In genomic region chr9:54931765-54932164, GRCm38 (mm10) we compare ENCODE assay signal across 19 mouse cellular contexts. TPM values are rescaled to one million over a fixed set of nuclear protein-coding genes. Genes with fewer than 3 reads are reported as not detected.
DNase-seq lines count a peak whose midpoint lies in the region; ATAC-seq and TF ChIP-seq lines count a peak whose summit lies in the region.
"Had no signal": no experiment of that assay in that cellular context is flagged by ENCODE, and none has a peak within 500 bp of the region (broad histone marks: within the 10 kb centered on the region; RNA-seq: fewer than 3 reads in every experiment).

No protein-coding gene starts in this region.

- no peak overlapping the region for H3K9ac ChIP-seq in limb, embryonic 11.5 days (ENCODE audit: low read length)
- H3K9ac ChIP-seq in CH12.LX (ENCODE audit: insufficient read depth, low read depth): no peak overlapping the region
- H3K9ac ChIP-seq: forebrain, postnatal 0 days; heart, embryonic 12.5 days; liver, embryonic 13.5 days; neural tube, embryonic 13.5 days; stomach, embryonic 15.5 days had no signal

- no peaks in the 10 kb centered on the region for H3K4me1 ChIP-seq in limb, embryonic 11.5 days (ENCODE audit: control insufficient read depth, insufficient read depth, low read length)
- H3K4me1 ChIP-seq in limb, embryonic 10.5 days: no peaks in the 10 kb centered on the region
- peaks cover 5 to 11% of the 10 kb centered on the region in 2 experiments; a peak in 3 of 4 replicates for H3K4me1 ChIP-seq in CH12.LX (ENCODE audit: control insufficient read depth in 1 of 2, insufficient read depth in 2 of 2)
- H3K4me1 ChIP-seq: heart, embryonic 12.5 days; liver, embryonic 13.5 days; neural tube, embryonic 13.5 days; stomach, embryonic 15.5 days had no signal

- H3K27me3 ChIP-seq in limb, embryonic 11.5 days (ENCODE audit: control insufficient read depth, insufficient read depth, low read length): no peaks in the 10 kb centered on the region
- no peaks in the 10 kb centered on the region for H3K27me3 ChIP-seq in limb, embryonic 10.5 days (ENCODE audit: low read depth, poor library complexity, severe bottlenecking)
- no peaks in the 10 kb centered on the region for H3K27me3 ChIP-seq in CH12.LX (replicated peaks)
- H3K27me3 ChIP-seq: heart, embryonic 12.5 days; liver, embryonic 13.5 days; neural tube, embryonic 13.5 days; stomach, embryonic 15.5 days had no signal

- no peak overlapping the region for H3K27ac ChIP-seq in limb, embryonic 11.5 days (replicated peaks; ENCODE audit: low read depth, low read length)
- H3K27ac ChIP-seq in limb, embryonic 10.5 days: no peak overlapping the region
- H3K27ac ChIP-seq in CH12.LX (ENCODE audit: insufficient read depth, low read depth): no peak overlapping the region
- H3K27ac ChIP-seq: liver, embryonic 13.5 days; neural tube, embryonic 13.5 days; stomach, embryonic 15.5 days had no signal

- H3K4me3 ChIP-seq in limb, embryonic 11.5 days (ENCODE audit: low read depth, low read length): no peak overlapping the region
- H3K4me3 ChIP-seq in limb, embryonic 10.5 days: no peak overlapping the region
- no peak overlapping the region for H3K4me3 ChIP-seq in CH12.LX (replicated peaks in 1 of 3; ENCODE audit: low read depth in 2 of 3, low read length in 2 of 3, poor library complexity in 1 of 3)
- H3K4me3 ChIP-seq: heart, embryonic 12.5 days; liver, embryonic 13.5 days; neural tube, embryonic 13.5 days; stomach, embryonic 15.5 days had no signal

- peak; percentile 37 for TF ChIP-seq RAD21 in CH12.LX (IDR thresholded peaks at IDR 0.05; ENCODE audit: low read depth, low read length)

- no peaks in the 10 kb centered on the region for H3K9me3 ChIP-seq in limb, embryonic 11.5 days (ENCODE audit: control insufficient read depth, low read length)
- H3K9me3 ChIP-seq in limb, embryonic 10.5 days (replicated peaks): no peaks in the 10 kb centered on the region
- no peaks in the 10 kb centered on the region for H3K9me3 ChIP-seq in CH12.LX (replicated peaks; ENCODE audit: low read length)
- H3K9me3 ChIP-seq: heart, embryonic 12.5 days; liver, embryonic 13.5 days; neural tube, embryonic 13.5 days; stomach, embryonic 15.5 days had no signal

- no peaks in the 10 kb centered on the region for H3K36me3 ChIP-seq in limb, embryonic 11.5 days (ENCODE audit: control insufficient read depth, insufficient read depth, low read length)
- H3K36me3 ChIP-seq in limb, embryonic 10.5 days: no peaks in the 10 kb centered on the region
- no peaks in the 10 kb centered on the region for H3K36me3 ChIP-seq in CH12.LX (replicated peaks in 1 of 2; ENCODE audit: control insufficient read depth in 1 of 2, insufficient read depth in 1 of 2, low read length in 1 of 2)
- H3K36me3 ChIP-seq: heart, embryonic 12.5 days; liver, embryonic 13.5 days; neural tube, embryonic 13.5 days; stomach, embryonic 15.5 days had no signal

- 3% methylated on average over 1 of the region's 1 CpGs for WGBS in limb, embryonic 11.5 days
- 6% methylated on average over 1 of the region's 1 CpGs for WGBS in limb, embryonic 10.5 days

- H3K79me2 ChIP-seq in CH12.LX (replicated peaks; ENCODE audit: control insufficient read depth, extremely low read depth, insufficient read depth, poor library complexity, severe bottlenecking): no peaks in the 10 kb centered on the region

- no peak overlapping the region for H3K4me2 ChIP-seq in limb, embryonic 11.5 days (ENCODE audit: low read depth, severe bottlenecking)
- H3K4me2 ChIP-seq in CH12.LX (ENCODE audit: insufficient read depth, low read depth, poor library complexity, severe bottlenecking): no peak overlapping the region
- H3K4me2 ChIP-seq: heart, embryonic 12.5 days; liver, embryonic 13.5 days; neural tube, embryonic 13.5 days; stomach, embryonic 15.5 days had no signal

- peak; percentile 35 for DNase-seq in heart, adult 11 months
- no peak for DNase-seq in heart, postnatal 14 days
- peak; percentile 19 for DNase-seq in limb, embryonic 11.5 days (ENCODE audit: low spot score)
- DNase-seq in limb, embryonic 10.5 days (ENCODE audit: low spot score): no peak
- DNase-seq in CH12.LX (ENCODE audit: extremely low read depth) (peak; percentile 7), ZHBTc4 (ENCODE audit: low read depth, low spot score) (peak; percentile 80)
- no peak for DNase-seq in retina, embryonic 14.5 days (ENCODE audit: low spot score)
- DNase-seq in frontal cortex, postnatal 25 days (ENCODE audit: low spot score in 2 of 2): no peak
- DNase-seq: adrenal gland, postnatal 14 days; cerebellum, postnatal 10 days; forebrain, postnatal 0 days; gastrocnemius, postnatal 14 days; liver, embryonic 13.5 days; retina, postnatal 1 day had no signal

- TF ChIP-seq EP300 in CH12.LX (IDR thresholded peaks at IDR 0.05; ENCODE audit: low read length): no peak

- peak in 1 of 2 experiments; percentile 49; a peak in 2 of 4 replicates for TF ChIP-seq CTCF in CH12.LX (conservative IDR thresholded peaks at IDR 0.05 in 1 of 2, IDR thresholded peaks at IDR 0.05 in 1 of 2; ENCODE audit: low read depth in 2 of 2, low read length in 2 of 2)

- no peak for ATAC-seq in limb, embryonic 11.5 days (ENCODE audit: insufficient number of reproducible peaks, low FRiP score, low TSS enrichment, low read depth)
- ATAC-seq: forebrain, postnatal 0 days had no signal

- in situ Hi-C loops in CH12.LX (cut with MboI; ENCODE audit: low pct_ligation_motif_present, low pct_unique_long_range_greater_than_20kb, low sequenced_read_pairs): no loop called here

- dilution Hi-C loops in CH12.LX (cut with MboI; ENCODE audit: extremely low pct_ligation_motif_present, extremely low pct_unique_long_range_greater_than_20kb, low sequenced_read_pairs): no loop called here

- TF ChIP-seq POLR2A in CH12.LX (IDR thresholded peaks at IDR 0.05; ENCODE audit: low read depth, low read length): no peak

- intact Hi-C loops in heart, postnatal 14 days (cut with DNase I): no loop called here

TF ChIP-seq in CH12.LX, 34 proteins besides CTCF, POLR2A, EP300 and RAD21:
- TF ChIP-seq SMC3 (IDR thresholded peaks at IDR 0.05; ENCODE audit: low read depth, low read length): peak; percentile 10; the same call in 1 of the 2 replicates
- TF ChIP-seq TBP (conservative IDR thresholded peaks at IDR 0.05; ENCODE audit: low read depth, low read length): no peak

RNA-seq across cellular contexts. Expression of gene Hykk, which starts 14.7 kb away (rescaled TPM):
- total RNA-seq in heart, postnatal 14 days (2021): 1 to 10 TPM; 1.2 to 1.7 TPM
- polyA plus RNA-seq in limb, embryonic 11.5 days (2014; fragmentation: Nextera tagmentation; extraction: Ambion mirVana): 4.6 and 5.3 TPM in 2 replicates
- polyA plus RNA-seq in limb, embryonic 10.5 days (2016; fragmentation: Nextera tagmentation; extraction: Ambion mirVana): 2.9 and 4.8 TPM in 2 replicates
- total RNA-seq in CH12.LX (2012; rRNA removed): 0.17 and 0.29 TPM in 2 replicates
- total RNA-seq in CH12.LX (2014; rRNA removed): 0.15 and 0.22 TPM in 2 replicates
- 0.19 and 0.23 TPM in 2 replicates for polyA plus RNA-seq in CH12.LX (2012; ENCODE audit: insufficient read length, low read depth)

RNA-seq across cellular contexts. Expression of gene Psma4, which starts 18.8 kb away (rescaled TPM):
- 100 to 1,000 TPM; 127 to 132 TPM for total RNA-seq in heart, postnatal 14 days (2021)
- 332 and 341 TPM in 2 replicates for polyA plus RNA-seq in limb, embryonic 11.5 days (2014; fragmentation: Nextera tagmentation; extraction: Ambion mirVana)
- polyA plus RNA-seq in limb, embryonic 10.5 days (2016; fragmentation: Nextera tagmentation; extraction: Ambion mirVana): 330 and 337 TPM in 2 replicates
- total RNA-seq in CH12.LX (2012; rRNA removed) (264 and 359 TPM in 2 replicates), CH12.LX (2014; rRNA removed) (662 and 708 TPM in 2 replicates)
- polyA plus RNA-seq in CH12.LX (2012; ENCODE audit: insufficient read length, low read depth): 407 and 523 TPM in 2 replicates

RNA-seq across cellular contexts. Expression of gene AY074887, which starts 19.0 kb away (rescaled TPM):
- not detected for total RNA-seq in heart, postnatal 14 days (2021)
- 1.1 TPM in 2 replicates for polyA plus RNA-seq in limb, embryonic 11.5 days (2014; fragmentation: Nextera tagmentation; extraction: Ambion mirVana)
- polyA plus RNA-seq in limb, embryonic 10.5 days (2016; fragmentation: Nextera tagmentation; extraction: Ambion mirVana): 1.0 and 1.1 TPM in 2 replicates
- 0.25 TPM in 1 of 2 replicates, not detected in the other for total RNA-seq in CH12.LX (2012; rRNA removed)
- 0.47 TPM in 1 of 2 replicates, not detected in the other for total RNA-seq in CH12.LX (2014; rRNA removed)
- 0.44 TPM in 1 of 2 replicates, not detected in the other for polyA plus RNA-seq in CH12.LX (2012; ENCODE audit: insufficient read length, low read depth)
- total RNA-seq: adrenal gland, postnatal 14 days; forebrain, postnatal 0 days; gastrocnemius, postnatal 14 days; midbrain, postnatal 0 days had no signal

RNA-seq across cellular contexts. Expression of gene Chrna5, which starts 48.9 kb away (rescaled TPM):
- total RNA-seq in heart, postnatal 14 days (2021): not detected
- polyA plus RNA-seq in limb, embryonic 11.5 days (2014; fragmentation: Nextera tagmentation; extraction: Ambion mirVana): 0.21 and 0.45 TPM in 2 replicates
- polyA plus RNA-seq in limb, embryonic 10.5 days (2016; fragmentation: Nextera tagmentation; extraction: Ambion mirVana): 0.23 and 0.45 TPM in 2 replicates
- total RNA-seq in CH12.LX (2012; rRNA removed): not detected in 2 replicates
- total RNA-seq in CH12.LX (2014; rRNA removed): not detected in 2 replicates
- polyA plus RNA-seq in CH12.LX (2012; ENCODE audit: insufficient read length, low read depth): not detected in 2 replicates
- total RNA-seq: megakaryocyte progenitor cell, adult 5-6 weeks had no signal

Comparison
In these comparisons a context has a peak if more than half of its experiments do, and no peak if none do; other contexts are left out.
1. DNase-seq: peak in heart, adult 11 months (single experiment), limb, embryonic 11.5 days (single experiment), CH12.LX (single experiment) and ZHBTc4 (single experiment); none in heart, postnatal 14 days (0 of 2), limb, embryonic 10.5 days (single experiment), retina, embryonic 14.5 days (single experiment) and frontal cortex, postnatal 25 days (0 of 2).